Mouse (Mus musculus) ES-Bruce4 (cell line): ENCODE results near the gene Umodl1.

Source experiments
- CTCF ChIP-seq: IDR thresholded peaks from one replicate; pipeline ENCODE4 v1.8.1; 2011; ENCODE audit warnings: low read depth, low read length
- POLR2A ChIP-seq: IDR thresholded peaks from one replicate; pipeline ENCODE4 v1.8.1; 2011; ENCODE audit warnings: low read length; ENCODE audit not compliant: insufficient read depth

GRCm38 (mm10) chr17:30938554-30938953 lies 15.9 kb upstream of the Umodl1 start:
- TF ChIP-seq POLR2A (no peak), CTCF (no peak)
